Mouse (Mus musculus) liver, embryonic 14.5 days (tissue): ENCODE measurements around the gene Gm266.

ENCODE experiments used
- CTCF ChIP-seq: IDR thresholded peaks from 2 replicates; pipeline ENCODE4 v1.5.1; 2016; ENCODE audit warnings: antibody characterized with exemption, low read depth, control low read depth
- EP300 ChIP-seq: IDR thresholded peaks from 2 replicates; pipeline ENCODE4 v1.6.1; 2016; ENCODE audit warnings: antibody characterized with exemption, low read depth

DNA sequence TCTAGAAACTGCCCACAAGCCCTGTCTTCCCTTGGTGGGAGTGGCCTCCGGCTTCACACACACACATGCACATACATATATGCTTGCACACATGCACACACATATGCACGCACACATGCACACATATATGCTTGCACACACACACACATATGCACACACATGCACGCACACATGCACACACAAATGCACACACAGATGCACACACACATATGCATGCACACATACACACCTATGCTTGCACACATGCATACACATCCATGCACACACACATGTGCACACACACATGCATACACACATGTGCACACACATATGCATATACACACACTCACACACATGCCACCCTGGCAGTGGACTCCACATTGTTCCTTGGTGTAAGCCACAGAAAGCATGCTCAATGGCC, 11.2 kb downstream of the Gm266 start:
- no peak for TF ChIP-seq CTCF
- no peak for TF ChIP-seq EP300
